Mouse (Mus musculus): ENCODE measurements around the gene Papola.

DNA sequence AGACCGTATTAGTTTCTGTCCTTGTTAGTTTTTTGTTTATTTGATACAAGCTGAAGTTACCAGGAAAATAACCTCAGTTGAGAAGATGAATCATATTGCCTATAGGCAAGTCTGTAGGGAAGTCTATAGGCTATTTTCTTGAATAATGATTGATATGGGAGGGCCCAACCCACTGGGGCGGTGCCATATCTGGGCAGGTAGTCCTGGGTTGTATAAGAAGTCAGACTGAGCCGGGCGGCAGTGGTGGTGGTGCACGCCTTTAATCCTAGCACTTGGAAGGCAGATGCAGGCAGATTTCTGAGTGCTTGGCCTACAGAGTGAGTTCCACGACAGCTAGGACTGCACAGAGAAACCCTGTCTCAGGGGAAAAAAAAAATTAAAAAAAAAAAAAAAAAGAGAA lies 5.4 kb downstream of the Papola start:
- TF ChIP-seq POLR2A (IDR thresholded peaks at IDR 0.05; ENCODE audit: borderline replicate concordance, insufficient read depth, low read length) (no peak), CTCF (IDR thresholded peaks at IDR 0.05; ENCODE audit: borderline replicate concordance, insufficient read depth, low read depth, low read length) (no peak)

Measured in cerebellum, adult 2 months (tissue).